Mouse (Mus musculus): ENCODE results near the gene Nkx6-1. TPM values are rescaled to one million over a fixed set of nuclear protein-coding genes. Genes with fewer than 3 reads are reported as not detected.

The Nkx6-1 gene
- polyA plus RNA-seq, 1 experiment from 2014 or later = 0.93 TPM

DNA sequence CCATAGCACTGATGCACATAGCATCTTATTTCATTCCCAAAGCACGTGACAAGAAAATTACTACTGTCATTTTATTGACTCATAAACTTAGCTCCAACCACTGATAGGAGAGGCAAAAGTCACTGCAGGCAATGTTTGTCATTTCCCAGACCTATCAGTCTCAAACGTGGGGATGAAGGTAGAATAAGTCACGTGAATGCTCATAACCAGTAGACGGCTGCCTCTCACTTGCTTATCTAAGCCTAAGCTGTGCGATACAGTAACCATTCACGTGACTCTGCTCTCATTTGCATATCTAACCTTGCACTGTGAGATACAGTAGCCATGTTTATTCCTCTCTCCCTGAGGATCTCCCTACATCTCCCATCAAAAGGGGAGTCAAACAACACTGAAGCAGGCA lies 15.5 kb upstream of the Nkx6-1 start:
- no peak for ATAC-seq (replicated peaks; ENCODE audit: insufficient number of reproducible peaks, low FRiP score, low TSS enrichment, low read depth)

DNA sequence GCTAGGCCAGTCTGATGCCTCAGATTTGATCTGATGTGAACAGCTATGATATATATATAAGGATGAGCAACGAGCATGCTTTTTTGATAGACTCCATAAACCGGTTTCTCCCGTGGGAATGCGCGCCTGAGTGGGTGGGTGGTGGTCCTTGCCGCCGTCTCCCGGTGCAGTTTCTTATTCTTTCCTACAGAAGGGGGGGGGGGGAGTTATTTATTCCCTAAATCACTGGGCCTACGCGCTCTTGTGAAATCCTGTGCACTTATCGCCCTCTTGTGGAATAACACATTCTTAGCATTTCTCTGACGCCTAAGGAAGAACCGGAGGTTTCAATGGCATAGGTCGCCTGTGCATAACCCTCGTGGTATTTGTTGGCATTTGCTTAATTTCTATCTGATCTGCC lies 4.6 kb upstream of the Nkx6-1 start:
- H3K27me3 ChIP-seq (ENCODE audit: control insufficient read depth, insufficient read depth, low read length) = peaks cover 31% of the 10 kb centered on the region

More for the DNA sequence above, 15.5 kb upstream of the Nkx6-1 start:
- Histone ChIP-seq H3K4me2 (ENCODE audit: low read depth, low read length) (no peak overlapping the region), H3K9me3 (replicated peaks; ENCODE audit: control insufficient read depth, low read length) (no peaks in the 10 kb centered on the region), H3K27ac (replicated peaks; ENCODE audit: low read depth, low read length) (no peak overlapping the region), H3K4me3 (ENCODE audit: low read depth, low read length) (no peak overlapping the region), H3K9ac (replicated peaks; ENCODE audit: low read length) (no peak overlapping the region), H3K27me3 (ENCODE audit: control insufficient read depth, insufficient read depth, low read length) (no peaks in the 10 kb centered on the region), H3K4me1 (ENCODE audit: control insufficient read depth, insufficient read depth, low read length) (no peaks in the 10 kb centered on the region), H3K36me3 (replicated peaks; ENCODE audit: control insufficient read depth, insufficient read depth, low read depth, low read length) (no peaks in the 10 kb centered on the region)
- no peak for DNase-seq (ENCODE audit: low spot score)
- 77% methylated on average over 6 of the region's 6 CpGs for WGBS

DNA sequence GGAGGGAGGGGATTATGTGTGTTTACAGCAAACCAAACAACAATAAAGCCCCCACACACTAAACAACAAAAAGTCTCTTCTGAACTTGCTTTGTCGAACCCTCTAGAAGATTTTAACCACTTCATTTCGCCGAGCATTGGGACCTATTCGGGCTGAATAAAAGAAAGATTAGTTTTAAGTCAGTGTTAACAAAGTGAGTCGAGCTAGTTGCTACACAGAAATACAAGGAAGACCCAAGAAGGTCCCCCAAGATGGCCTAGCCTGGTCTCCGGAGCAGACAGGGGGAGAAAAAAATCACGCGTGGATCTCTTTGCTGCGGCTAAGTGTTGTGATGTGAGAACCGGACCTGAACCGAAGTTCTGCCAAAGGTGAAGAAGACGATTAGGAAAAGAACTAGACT lies 3.7 kb upstream of the Nkx6-1 start:
- no peak overlapping the region for H3K9ac ChIP-seq (replicated peaks; ENCODE audit: low read length)
- H3K4me1 ChIP-seq (ENCODE audit: control insufficient read depth, insufficient read depth, low read length) = peaks cover 3% of the 10 kb centered on the region
- H3K4me3 ChIP-seq (ENCODE audit: low read depth, low read length) = no peak overlapping the region
- ATAC-seq (replicated peaks; ENCODE audit: insufficient number of reproducible peaks, low FRiP score, low TSS enrichment, low read depth) (no peak), DNase-seq (ENCODE audit: low spot score) (no peak)
- peaks cover 38% of the 10 kb centered on the region for H3K27me3 ChIP-seq (ENCODE audit: control insufficient read depth, insufficient read depth, low read length)
- H3K9me3 ChIP-seq (replicated peaks; ENCODE audit: control insufficient read depth, low read length) = no peaks in the 10 kb centered on the region
- 4% methylated on average over 12 of the region's 12 CpGs for WGBS
- H3K27ac ChIP-seq (replicated peaks; ENCODE audit: low read depth, low read length) = no peak overlapping the region
- no peaks in the 10 kb centered on the region for H3K36me3 ChIP-seq (replicated peaks; ENCODE audit: control insufficient read depth, insufficient read depth, low read depth, low read length)
- no peak overlapping the region for H3K4me2 ChIP-seq (ENCODE audit: low read depth, low read length)

More for the DNA sequence above, 4.6 kb upstream of the Nkx6-1 start:
- no peaks in the 10 kb centered on the region for H3K9me3 ChIP-seq (replicated peaks; ENCODE audit: control insufficient read depth, low read length)
- H3K9ac ChIP-seq (replicated peaks; ENCODE audit: low read length) = no peak overlapping the region
- no peaks in the 10 kb centered on the region for H3K36me3 ChIP-seq (replicated peaks; ENCODE audit: control insufficient read depth, insufficient read depth, low read depth, low read length)
- DNase-seq (ENCODE audit: low spot score) (peak; percentile 82), ATAC-seq (replicated peaks; ENCODE audit: insufficient number of reproducible peaks, low FRiP score, low TSS enrichment, low read depth) (no peak)
- H3K4me2 ChIP-seq (ENCODE audit: low read depth, low read length) = no peak overlapping the region
- WGBS = 4% methylated on average over 15 of the region's 15 CpGs
- H3K27ac ChIP-seq (replicated peaks; ENCODE audit: low read depth, low read length) = no peak overlapping the region
- H3K4me1 ChIP-seq (ENCODE audit: control insufficient read depth, insufficient read depth, low read length) = no peaks in the 10 kb centered on the region
- no peak overlapping the region for H3K4me3 ChIP-seq (ENCODE audit: low read depth, low read length)

- no peak for DNase-seq (ENCODE audit: low spot score)
- Histone ChIP-seq H3K9me3 (replicated peaks; ENCODE audit: control insufficient read depth, low read length) (no peaks in the 10 kb centered on the region), H3K9ac (replicated peaks; ENCODE audit: low read length) (no peak overlapping the region), H3K36me3 (replicated peaks; ENCODE audit: control insufficient read depth, insufficient read depth, low read depth, low read length) (no peaks in the 10 kb centered on the region), H3K4me3 (ENCODE audit: low read depth, low read length) (no peak overlapping the region), H3K27me3 (ENCODE audit: control insufficient read depth, insufficient read depth, low read length) (peaks cover 42% of the 10 kb centered on the region), H3K4me2 (ENCODE audit: low read depth, low read length) (no peak overlapping the region), H3K4me1 (ENCODE audit: control insufficient read depth, insufficient read depth, low read length) (peaks cover 4% of the 10 kb centered on the region), H3K27ac (replicated peaks; ENCODE audit: low read depth, low read length) (no peak overlapping the region)
- no peak for ATAC-seq (replicated peaks; ENCODE audit: insufficient number of reproducible peaks, low FRiP score, low TSS enrichment, low read depth)
- under 1% methylated on average over 15 of the region's 15 CpGs for WGBS
Measured at GRCm38 (mm10) chr5:101668028-101668427, 3.2 kb upstream of the Nkx6-1 start.

DNA sequence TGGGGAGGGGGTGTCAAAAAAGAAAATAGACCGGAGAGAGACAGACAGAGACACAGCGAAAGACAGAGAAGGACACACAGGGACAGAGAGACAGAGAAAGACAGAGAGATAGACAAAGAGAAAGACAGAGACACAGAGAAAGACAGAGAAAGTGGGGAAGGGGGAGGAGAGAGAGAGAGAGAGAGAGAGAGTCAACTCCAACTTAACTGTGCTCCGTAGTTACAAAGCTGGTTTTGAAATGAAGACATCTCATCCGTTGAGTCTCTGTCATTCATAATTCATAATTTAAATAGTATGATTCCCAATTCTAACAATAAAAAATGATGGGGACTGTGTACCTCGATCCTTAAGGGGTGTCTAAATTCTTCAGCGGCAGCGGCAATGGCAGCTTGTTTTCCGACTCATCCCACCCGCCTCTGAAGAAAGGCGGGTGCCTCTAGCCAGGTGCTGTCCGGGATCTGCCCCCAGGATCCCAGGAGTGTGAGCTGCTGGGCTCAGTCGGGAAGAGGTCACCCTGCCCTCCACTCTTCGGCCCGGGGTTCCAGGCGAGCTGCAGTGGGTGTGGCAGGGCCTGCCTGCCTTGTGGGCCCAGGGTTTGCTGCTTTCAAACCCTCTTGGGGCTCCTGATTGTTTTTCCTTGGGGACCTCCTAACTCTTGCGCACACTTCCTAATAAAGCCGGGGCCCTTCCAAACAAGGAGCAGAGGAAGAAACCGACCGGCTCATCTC lies 2.6 kb upstream of the Nkx6-1 start:
- peaks cover 48% of the 10 kb centered on the region for H3K27me3 ChIP-seq (ENCODE audit: control insufficient read depth, insufficient read depth, low read length)
- H3K36me3 ChIP-seq (replicated peaks; ENCODE audit: control insufficient read depth, insufficient read depth, low read depth, low read length) = no peaks in the 10 kb centered on the region
- H3K9ac ChIP-seq (replicated peaks; ENCODE audit: low read length) = no peak overlapping the region
- ATAC-seq (replicated peaks; ENCODE audit: insufficient number of reproducible peaks, low FRiP score, low TSS enrichment, low read depth) = no peak
- no peak for DNase-seq (ENCODE audit: low spot score)
- H3K4me3 ChIP-seq (ENCODE audit: low read depth, low read length) = no peak overlapping the region
- H3K9me3 ChIP-seq (replicated peaks; ENCODE audit: control insufficient read depth, low read length) = no peaks in the 10 kb centered on the region
- peaks cover 4% of the 10 kb centered on the region for H3K4me1 ChIP-seq (ENCODE audit: control insufficient read depth, insufficient read depth, low read length)
- no peak overlapping the region for H3K4me2 ChIP-seq (ENCODE audit: low read depth, low read length)
- H3K27ac ChIP-seq (replicated peaks; ENCODE audit: low read depth, low read length) = no peak overlapping the region
- WGBS = under 1% methylated on average over 19 of the region's 19 CpGs

- Histone ChIP-seq H3K36me3 (replicated peaks; ENCODE audit: control insufficient read depth, insufficient read depth, low read depth, low read length) (no peaks in the 10 kb centered on the region), H3K4me1 (ENCODE audit: control insufficient read depth, insufficient read depth, low read length) (peaks cover 4% of the 10 kb centered on the region), H3K27ac (replicated peaks; ENCODE audit: low read depth, low read length) (no peak overlapping the region), H3K9me3 (replicated peaks; ENCODE audit: control insufficient read depth, low read length) (no peaks in the 10 kb centered on the region), H3K4me3 (ENCODE audit: low read depth, low read length) (no peak overlapping the region), H3K27me3 (ENCODE audit: control insufficient read depth, insufficient read depth, low read length) (peaks cover 54% of the 10 kb centered on the region), H3K4me2 (ENCODE audit: low read depth, low read length) (no peak overlapping the region), H3K9ac (replicated peaks; ENCODE audit: low read length) (no peak overlapping the region)
- WGBS = under 1% methylated on average over 18 of the region's 18 CpGs
- ATAC-seq (replicated peaks; ENCODE audit: insufficient number of reproducible peaks, low FRiP score, low TSS enrichment, low read depth) (no peak), DNase-seq (ENCODE audit: low spot score) (no peak)
Measured at GRCm38 (mm10) chr5:101666713-101667112, 1.9 kb upstream of the Nkx6-1 start.

DNA sequence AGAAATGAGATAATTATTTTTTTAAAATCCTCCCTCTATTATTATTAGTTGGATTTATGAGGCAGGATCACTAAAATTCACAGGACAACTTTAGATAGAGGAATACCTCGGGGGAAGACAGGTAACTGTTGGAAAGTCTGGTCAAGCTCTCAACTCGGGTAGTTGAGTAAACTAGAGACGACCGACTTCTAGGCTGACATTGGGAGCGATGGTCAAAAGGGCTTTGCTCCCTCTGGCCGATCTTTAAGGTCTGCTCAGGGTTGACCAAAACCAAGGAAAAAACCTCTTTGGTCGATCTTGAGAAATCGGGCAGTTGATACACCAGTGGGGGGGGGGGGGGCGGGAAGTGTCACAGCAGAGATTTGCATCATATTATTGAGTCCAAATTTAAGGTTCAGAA lies 1.3 kb upstream of the Nkx6-1 start:
- Histone ChIP-seq H3K36me3 (replicated peaks; ENCODE audit: control insufficient read depth, insufficient read depth, low read depth, low read length) (no peaks in the 10 kb centered on the region), H3K9me3 (replicated peaks; ENCODE audit: control insufficient read depth, low read length) (no peaks in the 10 kb centered on the region), H3K9ac (replicated peaks; ENCODE audit: low read length) (no peak overlapping the region), H3K27ac (replicated peaks; ENCODE audit: low read depth, low read length) (no peak overlapping the region), H3K4me2 (ENCODE audit: low read depth, low read length) (no peak overlapping the region), H3K27me3 (ENCODE audit: control insufficient read depth, insufficient read depth, low read length) (peaks cover 57% of the 10 kb centered on the region), H3K4me1 (ENCODE audit: control insufficient read depth, insufficient read depth, low read length) (peaks cover 4% of the 10 kb centered on the region), H3K4me3 (ENCODE audit: low read depth, low read length) (no peak overlapping the region)
- ATAC-seq (replicated peaks; ENCODE audit: insufficient number of reproducible peaks, low FRiP score, low TSS enrichment, low read depth) (no peak), DNase-seq (ENCODE audit: low spot score) (no peak)
- under 1% methylated on average over 9 of the region's 9 CpGs for WGBS

- peaks cover 58% of the 10 kb centered on the region for H3K27me3 ChIP-seq (ENCODE audit: control insufficient read depth, insufficient read depth, low read length)
- H3K27ac ChIP-seq (replicated peaks; ENCODE audit: low read depth, low read length) = no peak overlapping the region
- no peaks in the 10 kb centered on the region for H3K36me3 ChIP-seq (replicated peaks; ENCODE audit: control insufficient read depth, insufficient read depth, low read depth, low read length)
- no peaks in the 10 kb centered on the region for H3K9me3 ChIP-seq (replicated peaks; ENCODE audit: control insufficient read depth, low read length)
- H3K4me2 ChIP-seq (ENCODE audit: low read depth, low read length) = peak overlapping the region; percentile 70
- H3K4me3 ChIP-seq (ENCODE audit: low read depth, low read length) = peak overlapping the region; percentile 37
- 0% methylated on average over 60 of the region's 64 CpGs for WGBS
- no peak for ATAC-seq (replicated peaks; ENCODE audit: insufficient number of reproducible peaks, low FRiP score, low TSS enrichment, low read depth)
- peaks cover 4% of the 10 kb centered on the region for H3K4me1 ChIP-seq (ENCODE audit: control insufficient read depth, insufficient read depth, low read length)
- H3K9ac ChIP-seq (replicated peaks; ENCODE audit: low read length) = peak overlapping the region; percentile 9; the same call in 1 of the 2 replicates
- no peak for DNase-seq (ENCODE audit: low spot score)
Measured at GRCm38 (mm10) chr5:101664423-101664921, 324 bp downstream of the Nkx6-1 start.

Data from embryonic facial prominence, embryonic 11.5 days (tissue).